Mouse (Mus musculus) forebrain, embryonic 15.5 days (tissue): ENCODE data around the gene Mrps11. TPM values are rescaled to one million over a fixed set of nuclear protein-coding genes. Genes with fewer than 3 reads are reported as not detected.

Source experiments
- ATAC-seq: fragments of 200-750 bp; cut with Nextera tagmentation; replicated peaks from 2 replicates; pipeline ENCODE4 v1.8.0; 2017; ENCODE audit warnings: mild to moderate bottlenecking, moderate TSS enrichment, moderate library complexity
- H3K27ac ChIP-seq: fragments of 300-500 bp; sonication (generic); replicated peaks from 2 replicates; pipeline ENCODE4 v1.5.1; 2015; ENCODE audit warnings: mild to moderate bottlenecking, inconsistent platforms
- H3K27me3 ChIP-seq: fragments of 300-500 bp; sonication (generic); 2 replicates; pipeline ENCODE4 v1.6.1; 2015; ENCODE audit warnings: inconsistent platforms
- H3K36me3 ChIP-seq: fragments of 300-500 bp; sonication (generic); 2 replicates; pipeline ENCODE4 v1.6.1; 2015; ENCODE audit warnings: mild to moderate bottlenecking, inconsistent platforms
- H3K4me1 ChIP-seq: fragments of 300-500 bp; sonication (generic); 2 replicates; pipeline ENCODE4 v1.6.1; 2015; ENCODE audit warnings: inconsistent platforms
- H3K4me2 ChIP-seq: fragments of 300-500 bp; sonication (generic); replicated peaks from 2 replicates; pipeline ENCODE4 v1.6.1; 2015; ENCODE audit warnings: mild to moderate bottlenecking, inconsistent platforms
- H3K4me3 ChIP-seq: fragments of 300-500 bp; sonication (generic); 2 replicates; pipeline ENCODE4 v1.5.1; 2015; ENCODE audit warnings: mild to moderate bottlenecking, inconsistent platforms
- H3K9ac ChIP-seq: fragments of 300-500 bp; sonication (generic); replicated peaks from 2 replicates; pipeline ENCODE4 v1.6.1; 2015; ENCODE audit warnings: mild to moderate bottlenecking, inconsistent platforms
- H3K9me3 ChIP-seq: fragments of 300-500 bp; sonication (generic); 2 replicates; pipeline ENCODE4 v1.6.1; 2016; ENCODE audit warnings: inconsistent platforms
- WGBS: fragments of 180-500 bp; shearing (Covaris S2); methylation state at CpG from one replicate; pipeline ENCODE4 v1.1.7; 2015; ENCODE audit warnings: mixed read lengths; 5-methylcytosine and 5-hydroxymethylcytosine counted together
- polyA plus RNA-seq: library from polyadenylated mRNA; unstranded; fragments of >200 nt; fragmentation: Nextera tagmentation; extraction: Ambion mirVana; gene quantifications from 2 replicates; pipeline ENCODE4 v1.2.1, GENCODE M21; 2015

Mrps11 gene
- polyA plus RNA-seq, result 68.8 and 72.9 TPM in 2 replicates

GRCm38 (mm10) chr7:78782639-78783581, at the start of gene Mrps11, which contains the start of gene Mrpl46:
Gene Mrps11 (plus strand): TSS chr7:78783119.
Gene Mrpl46 (minus strand): TSS chr7:78783531.
- peaks cover 24% of the 10 kb centered on the region for H3K36me3 ChIP-seq
- H3K4me2 ChIP-seq, result peak within 1 kb of the TSS; percentile 85
- H3K27me3 ChIP-seq, result no peaks in the 10 kb centered on the region
- H3K4me1 ChIP-seq, result peaks cover 34% of the 10 kb centered on the region
- H3K9me3 ChIP-seq, result no peaks in the 10 kb centered on the region
- peak within 1 kb of the TSS; percentile 71 for H3K4me3 ChIP-seq
- ATAC-seq, result peak; percentile 99
- under 1% methylated on average over 44 of the region's 44 CpGs for WGBS
- peak within 1 kb of the TSS; percentile 71 for H3K9ac ChIP-seq
- H3K27ac ChIP-seq, result peak within 1 kb of the TSS; percentile 57

- Histone ChIP-seq H3K4me2 (no peak overlapping the region), H3K9ac (no peak overlapping the region), H3K4me1 (no peaks in the 10 kb centered on the region), H3K36me3 (no peaks in the 10 kb centered on the region), H3K4me3 (no peak overlapping the region), H3K9me3 (no peaks in the 10 kb centered on the region), H3K27ac (no peak overlapping the region), H3K27me3 (no peaks in the 10 kb centered on the region)
- WGBS, result 91% methylated on average over 6 of the region's 6 CpGs
- ATAC-seq, result no peak
Measured at GRCm38 (mm10) chr7:78737196-78737595, 45.7 kb upstream of the Mrps11 start.

- H3K27ac ChIP-seq, result no peak within 1 kb of the TSS
- H3K27me3 ChIP-seq, result no peaks in the 10 kb centered on the region
- H3K9ac ChIP-seq, result no peak within 1 kb of the TSS
- H3K4me2 ChIP-seq, result no peak within 1 kb of the TSS
- H3K4me3 ChIP-seq, result no peak within 1 kb of the TSS
- H3K9me3 ChIP-seq, result no peaks in the 10 kb centered on the region
- no peak for ATAC-seq
- H3K4me1 ChIP-seq, result no peaks in the 10 kb centered on the region
- H3K36me3 ChIP-seq, result no peaks in the 10 kb centered on the region
- 84% methylated on average over 5 of the region's 5 CpGs for WGBS
Measured at GRCm38 (mm10) chr7:78737614-78738210, 45.2 kb upstream of the Mrps11 start, which contains the start of gene Ntrk3. Gene Ntrk3 (minus strand): TSS chr7:78738012.

GRCm38 (mm10) chr7:78739351-78740000, 43.4 kb upstream of the Mrps11 start:
- WGBS, result 78% methylated on average over 8 of the region's 8 CpGs
- Histone ChIP-seq H3K36me3 (no peaks in the 10 kb centered on the region), H3K27me3 (no peaks in the 10 kb centered on the region), H3K4me2 (no peak overlapping the region), H3K4me3 (no peak overlapping the region), H3K9me3 (no peaks in the 10 kb centered on the region), H3K27ac (no peak overlapping the region), H3K9ac (no peak overlapping the region), H3K4me1 (no peaks in the 10 kb centered on the region)
- no peak for ATAC-seq

- Histone ChIP-seq H3K4me1 (no peaks in the 10 kb centered on the region), H3K9me3 (no peaks in the 10 kb centered on the region), H3K27me3 (no peaks in the 10 kb centered on the region), H3K36me3 (no peaks in the 10 kb centered on the region), H3K27ac (no peak overlapping the region), H3K9ac (no peak overlapping the region), H3K4me2 (no peak overlapping the region), H3K4me3 (no peak overlapping the region)
- 86% methylated on average over 5 of the region's 5 CpGs for WGBS
- ATAC-seq, result no peak
Measured at GRCm38 (mm10) chr7:78743731-78744385, 39.1 kb upstream of the Mrps11 start.

GRCm38 (mm10) chr7:78752961-78753360, 30.0 kb upstream of the Mrps11 start:
- H3K9me3 ChIP-seq, result no peaks in the 10 kb centered on the region
- H3K27ac ChIP-seq, result peak overlapping the region; percentile 81
- no peaks in the 10 kb centered on the region for H3K36me3 ChIP-seq
- WGBS, result 93% methylated on average over 4 of the region's 4 CpGs
- no peak overlapping the region for H3K4me3 ChIP-seq
- H3K27me3 ChIP-seq, result no peaks in the 10 kb centered on the region
- peaks cover 18% of the 10 kb centered on the region for H3K4me1 ChIP-seq
- H3K4me2 ChIP-seq, result no peak overlapping the region
- H3K9ac ChIP-seq, result no peak overlapping the region
- no peak for ATAC-seq

GRCm38 (mm10) chr7:78753752-78754457, 29.0 kb upstream of the Mrps11 start:
- peak; percentile 87 for ATAC-seq
- WGBS, result 50% methylated on average over 7 of the region's 7 CpGs
- no peak overlapping the region for H3K4me2 ChIP-seq
- H3K4me3 ChIP-seq, result no peak overlapping the region
- H3K4me1 ChIP-seq, result peaks cover 18% of the 10 kb centered on the region
- H3K9me3 ChIP-seq, result no peaks in the 10 kb centered on the region
- no peaks in the 10 kb centered on the region for H3K36me3 ChIP-seq
- peak overlapping the region; percentile 81 for H3K27ac ChIP-seq
- H3K27me3 ChIP-seq, result no peaks in the 10 kb centered on the region
- no peak overlapping the region for H3K9ac ChIP-seq

- Histone ChIP-seq H3K36me3 (no peaks in the 10 kb centered on the region), H3K27me3 (no peaks in the 10 kb centered on the region), H3K27ac (peak overlapping the region; percentile 81), H3K9me3 (no peaks in the 10 kb centered on the region), H3K4me3 (no peak overlapping the region), H3K4me2 (no peak overlapping the region), H3K4me1 (peaks cover 18% of the 10 kb centered on the region), H3K9ac (no peak overlapping the region)
- ATAC-seq, result peak; percentile 59
- 36% methylated on average over 8 of the region's 8 CpGs for WGBS
Measured at GRCm38 (mm10) chr7:78754458-78755000, 28.4 kb upstream of the Mrps11 start.

GRCm38 (mm10) chr7:78763801-78764200, 19.1 kb upstream of the Mrps11 start:
- H3K4me2 ChIP-seq, result no peak overlapping the region
- H3K27me3 ChIP-seq, result no peaks in the 10 kb centered on the region
- H3K36me3 ChIP-seq, result no peaks in the 10 kb centered on the region
- no peak for ATAC-seq
- H3K4me3 ChIP-seq, result no peak overlapping the region
- WGBS, result 90% methylated on average over 3 of the region's 3 CpGs
- peaks cover 10% of the 10 kb centered on the region for H3K4me1 ChIP-seq
- H3K27ac ChIP-seq, result no peak overlapping the region
- H3K9me3 ChIP-seq, result no peaks in the 10 kb centered on the region
- H3K9ac ChIP-seq, result no peak overlapping the region

GRCm38 (mm10) chr7:78765215-78765631, 17.7 kb upstream of the Mrps11 start:
- H3K36me3 ChIP-seq, result no peaks in the 10 kb centered on the region
- peaks cover 10% of the 10 kb centered on the region for H3K4me1 ChIP-seq
- H3K27me3 ChIP-seq, result no peaks in the 10 kb centered on the region
- no peak overlapping the region for H3K4me3 ChIP-seq
- H3K9me3 ChIP-seq, result no peaks in the 10 kb centered on the region
- no peak for ATAC-seq
- no peak overlapping the region for H3K9ac ChIP-seq
- H3K4me2 ChIP-seq, result no peak overlapping the region
- 53% methylated on average over 5 of the region's 5 CpGs for WGBS
- no peak overlapping the region for H3K27ac ChIP-seq
